Mouse (Mus musculus) urinary bladder, postnatal 36 days (tissue): ENCODE measurements around the gene Gpr82.

Experiments used
- DNase-seq, 2 experiments: peaks; one replicate each; pipeline ENCODE4 v3.0.0; 2022; ENCODE audit warnings: low spot score in 2 of 2, mixed read lengths in 1 of 2

Gene Gpr82

GRCm38 (mm10) chrX:13661063-13661462 is at the start of gene Gpr82:
Gene Gpr82 (plus strand): TSS chrX:13661363.
- DNase-seq = no peak

GRCm38 (mm10) chrX:13612115-13612514 is 49.0 kb upstream of the Gpr82 start:
- DNase-seq = no peak

GRCm38 (mm10) chrX:13616726-13617125 is 44.4 kb upstream of the Gpr82 start:
- DNase-seq = no peak

- no peak for DNase-seq
Measured at GRCm38 (mm10) chrX:13617294-13617693, 43.9 kb upstream of the Gpr82 start.

GRCm38 (mm10) chrX:13618476-13618875 is 42.7 kb upstream of the Gpr82 start:
- no peak for DNase-seq

GRCm38 (mm10) chrX:13621473-13621872 is 39.7 kb upstream of the Gpr82 start:
- DNase-seq = no peak

- DNase-seq = no peak
Measured at GRCm38 (mm10) chrX:13622654-13623053, 38.5 kb upstream of the Gpr82 start.

GRCm38 (mm10) chrX:13631599-13632283 is 29.4 kb upstream of the Gpr82 start, which contains the start of gene Gpr34:
Gene Gpr34 (plus strand): TSS chrX:13632089.
- DNase-seq = no peak

- no peak for DNase-seq
Measured at GRCm38 (mm10) chrX:13636398-13636797, 24.8 kb upstream of the Gpr82 start.

GRCm38 (mm10) chrX:13638894-13639293 is 22.3 kb upstream of the Gpr82 start:
- DNase-seq = no peak

- no peak for DNase-seq
Measured at GRCm38 (mm10) chrX:13651889-13652288, 9.3 kb upstream of the Gpr82 start.

GRCm38 (mm10) chrX:13652291-13652690 is 8.9 kb upstream of the Gpr82 start:
- DNase-seq = no peak

GRCm38 (mm10) chrX:13655005-13655421 is 6.2 kb upstream of the Gpr82 start:
- no peak for DNase-seq

GRCm38 (mm10) chrX:13655906-13656305 is 5.3 kb upstream of the Gpr82 start:
- no peak for DNase-seq

- peak in 1 of 2 experiments; percentile 14 for DNase-seq
Measured at GRCm38 (mm10) chrX:13656721-13657120, 4.4 kb upstream of the Gpr82 start.

GRCm38 (mm10) chrX:13658616-13659140 is 2.5 kb upstream of the Gpr82 start:
- no peak for DNase-seq

- no peak for DNase-seq
Measured at GRCm38 (mm10) chrX:13659201-13659890, 1.8 kb upstream of the Gpr82 start.

- DNase-seq = no peak
Measured at GRCm38 (mm10) chrX:13668867-13669266, 7.7 kb downstream of the Gpr82 start.

- no peak for DNase-seq
Measured at GRCm38 (mm10) chrX:13670342-13670741, 9.2 kb downstream of the Gpr82 start.

GRCm38 (mm10) chrX:13673001-13673400 is 11.8 kb downstream of the Gpr82 start:
- DNase-seq = no peak

- no peak for DNase-seq
Measured at GRCm38 (mm10) chrX:13681748-13682147, 20.6 kb downstream of the Gpr82 start.

- DNase-seq = no peak
Measured at GRCm38 (mm10) chrX:13686589-13686988, 25.4 kb downstream of the Gpr82 start.

GRCm38 (mm10) chrX:13688356-13688755 is 27.2 kb downstream of the Gpr82 start:
- no peak for DNase-seq
